Comparison of ENCODE assay signal across 19 mouse cellular contexts in genomic region chr10:75350564-75350963, GRCm38 (mm10). TPM values are rescaled to one million over a fixed set of nuclear protein-coding genes. Genes with fewer than 3 reads are reported as not detected.
"Had no signal": no experiment of that assay in that cellular context is flagged by ENCODE, and none has a peak within 500 bp of the region (broad histone marks: within the 10 kb centered on the region; RNA-seq: fewer than 3 reads in every experiment).

No protein-coding gene starts in this region.

- H3K27ac ChIP-seq: midbrain, embryonic 10.5 days; midbrain, embryonic 12.5 days; neural tube, embryonic 13.5 days; neural tube, embryonic 15.5 days had no signal

- H3K27me3 ChIP-seq: midbrain, embryonic 12.5 days; neural tube, embryonic 13.5 days; neural tube, embryonic 15.5 days had no signal

- H3K4me1 ChIP-seq: midbrain, embryonic 10.5 days; midbrain, embryonic 12.5 days; neural tube, embryonic 13.5 days; neural tube, embryonic 15.5 days had no signal

- H3K36me3 ChIP-seq: midbrain, embryonic 10.5 days; midbrain, embryonic 12.5 days; neural tube, embryonic 13.5 days; neural tube, embryonic 15.5 days had no signal

- H3K9me3 ChIP-seq: midbrain, embryonic 12.5 days; neural tube, embryonic 15.5 days had no signal

- ATAC-seq: midbrain, embryonic 16.5 days had no signal

- DNase-seq: lung, embryonic 14.5 days; lung, postnatal 10 days; lung, postnatal 4 days; midbrain, embryonic 14.5 days; retina, postnatal 1 day; right cerebral cortex, adult 18-20 months; right cerebral cortex, postnatal 25 days; right cerebral cortex, postnatal 4 days; spleen, adult 18-20 months; thymus, adult 18-20 months; thymus, postnatal 14 days; thymus, postnatal 36 days had no signal

- H3K4me2 ChIP-seq: lung, embryonic 14.5 days; midbrain, embryonic 12.5 days; neural tube, embryonic 13.5 days; neural tube, embryonic 15.5 days had no signal

- H3K9ac ChIP-seq: lung, embryonic 14.5 days; midbrain, embryonic 12.5 days; neural tube, embryonic 13.5 days; neural tube, embryonic 15.5 days had no signal

- H3K4me3 ChIP-seq: midbrain, embryonic 10.5 days; midbrain, embryonic 12.5 days; myocyte; neural tube, embryonic 13.5 days; neural tube, embryonic 15.5 days had no signal

RNA-seq across cellular contexts. Expression of gene Upb1, which starts 50.4 kb away (rescaled TPM):
- polyA plus RNA-seq: midbrain, embryonic 10.5 days; neural tube, embryonic 11.5 days; neural tube, embryonic 13.5 days had no signal
